Mouse (Mus musculus) adrenal gland, adult 2 months (tissue): ENCODE measurements around the gene Ciz1. TPM values are rescaled to one million over a fixed set of nuclear protein-coding genes. Genes with fewer than 3 reads are reported as not detected.

ENCODE experiments used
- DNase-seq: peaks from one replicate; pipeline ENCODE4 v3.0.0; 2021
- polyA plus RNA-seq: library from polyadenylated mRNA; depleted of rRNA; stranded (reverse); fragments of >200 nt; gene quantifications from 2 replicates; pipeline ENCODE4 v1.2.3, GENCODE M21; 2012
- total RNA-seq, 2 experiments: library from RNA; stranded (reverse); gene quantifications; 2 replicates each; pipeline ENCODE4 v1.2.3; 2021

The Ciz1 gene
- total and polyA plus RNA-seq, 3 experiments = 54.0 to 303 (median 94.0) TPM

DNA sequence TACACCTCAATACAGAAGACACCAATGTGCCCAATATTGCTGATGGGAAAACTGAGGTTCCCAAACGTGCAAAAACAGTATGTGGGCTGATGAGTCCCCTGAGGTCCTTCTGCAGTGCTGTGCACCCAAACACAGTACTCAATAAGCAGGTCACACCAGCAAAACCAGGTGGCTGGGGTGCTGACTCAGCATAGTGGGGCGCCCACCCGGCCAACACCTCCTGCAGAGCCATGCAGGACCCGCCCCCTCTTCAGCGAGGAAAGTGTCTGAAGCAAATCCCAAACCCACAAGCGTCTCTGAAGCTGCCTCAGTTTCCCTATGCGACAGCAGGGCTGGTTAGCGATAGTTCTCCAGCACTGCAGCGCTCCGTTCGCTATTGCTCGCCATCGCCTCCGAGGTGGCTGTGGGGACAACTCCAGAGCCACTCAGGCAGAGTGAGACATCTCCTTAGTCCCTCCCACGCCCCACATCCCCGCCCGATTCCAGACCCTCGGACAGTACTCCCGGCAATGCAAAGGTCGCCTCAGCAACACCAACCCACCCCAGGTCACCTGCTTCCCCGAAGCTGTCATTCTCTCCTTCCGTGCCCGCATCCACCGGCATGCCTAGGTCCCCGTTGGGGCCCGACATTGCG lies 29.1 kb downstream of the Ciz1 start:
- no peak for DNase-seq

DNA sequence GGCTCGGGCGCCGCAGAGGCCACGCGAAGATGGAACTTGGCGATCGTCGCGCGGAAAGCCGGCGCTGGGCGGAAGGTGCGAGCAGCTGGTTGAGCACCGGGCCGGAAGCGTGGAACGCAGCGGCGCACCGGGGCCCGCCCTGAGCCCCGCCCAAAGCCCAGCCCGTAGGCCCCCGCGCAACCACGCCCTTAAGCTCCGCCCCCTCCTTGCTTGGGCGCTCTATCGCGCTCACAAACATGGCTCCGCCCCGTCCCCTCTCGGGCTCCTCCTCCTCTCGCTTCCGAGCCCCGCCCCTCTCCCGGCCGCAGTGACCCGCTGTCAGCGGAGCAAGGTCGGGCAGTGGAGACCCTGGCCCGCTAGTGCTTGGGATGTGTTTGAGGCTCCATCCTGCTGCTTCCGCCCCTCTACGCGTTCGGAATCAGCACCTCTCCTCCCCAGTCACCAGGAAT lies 29.7 kb downstream of the Ciz1 start, which contains the start of gene 1110008P14Rik:
Gene 1110008P14Rik (minus strand): TSS at position 164 of the 449 bp plus-strand sequence.
- peak; percentile 98 for DNase-seq

DNA sequence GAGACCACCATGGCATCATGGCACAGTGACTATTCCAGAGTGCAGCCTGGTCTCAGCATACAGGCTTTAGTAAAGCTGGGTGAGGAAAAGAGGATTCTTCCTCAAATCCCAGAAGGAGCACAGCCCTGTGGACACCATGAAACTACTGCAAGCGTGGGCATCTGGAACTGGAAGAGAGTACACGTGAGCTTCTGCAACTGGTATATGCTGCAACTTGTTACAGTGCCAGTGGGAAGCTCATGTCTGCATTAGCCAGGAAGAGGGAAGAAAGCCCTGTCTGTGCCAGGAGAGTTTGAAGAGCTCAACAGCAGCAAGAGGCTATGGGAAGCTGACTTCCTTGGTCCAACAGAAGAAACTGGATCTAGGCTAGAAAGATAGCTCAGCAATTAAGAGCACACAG lies 30.6 kb downstream of the Ciz1 start:
- no peak for DNase-seq

DNA sequence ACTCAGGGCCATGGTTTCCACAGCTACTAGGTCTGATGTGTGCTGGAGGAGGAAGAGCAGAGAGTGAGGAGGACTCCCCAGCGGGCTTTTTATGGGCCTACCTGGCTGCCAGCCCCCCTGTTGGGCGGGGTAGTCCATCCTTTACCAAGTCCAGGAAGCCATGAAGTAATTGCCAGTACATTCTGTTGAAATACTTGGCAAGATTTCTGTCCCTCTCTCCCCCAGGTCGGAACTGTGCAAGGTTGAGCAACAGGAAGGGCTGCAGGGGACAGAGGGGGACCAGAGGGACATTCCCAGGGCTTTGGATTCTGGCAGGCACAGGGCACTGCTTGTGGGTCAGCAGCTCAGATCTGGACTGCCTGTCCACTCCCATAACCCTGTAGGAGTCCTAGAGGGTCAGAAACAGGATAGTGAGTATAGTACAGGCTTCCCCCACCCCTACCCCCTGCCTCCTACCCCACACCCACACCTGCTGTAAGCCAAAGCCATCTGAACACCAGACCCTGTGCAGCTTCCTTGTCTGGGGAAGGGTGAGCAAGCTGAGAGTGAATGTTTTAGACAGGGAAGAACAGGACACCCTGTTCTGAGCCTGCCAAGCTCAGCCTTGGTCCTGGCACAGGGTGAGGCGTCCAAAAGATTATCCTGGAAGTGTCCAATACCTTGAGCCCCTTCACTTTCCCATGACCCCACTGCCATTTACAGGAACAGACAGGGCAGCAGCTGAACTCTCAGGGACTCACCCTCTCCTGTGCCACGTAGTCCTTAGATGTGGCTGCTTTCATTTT lies 35.8 kb downstream of the Ciz1 start, which contains the start of gene Lcn2:
Gene Lcn2 (minus strand): TSS at position 547 of the 785 bp plus-strand sequence.
- DNase-seq = peak; percentile 46

DNA sequence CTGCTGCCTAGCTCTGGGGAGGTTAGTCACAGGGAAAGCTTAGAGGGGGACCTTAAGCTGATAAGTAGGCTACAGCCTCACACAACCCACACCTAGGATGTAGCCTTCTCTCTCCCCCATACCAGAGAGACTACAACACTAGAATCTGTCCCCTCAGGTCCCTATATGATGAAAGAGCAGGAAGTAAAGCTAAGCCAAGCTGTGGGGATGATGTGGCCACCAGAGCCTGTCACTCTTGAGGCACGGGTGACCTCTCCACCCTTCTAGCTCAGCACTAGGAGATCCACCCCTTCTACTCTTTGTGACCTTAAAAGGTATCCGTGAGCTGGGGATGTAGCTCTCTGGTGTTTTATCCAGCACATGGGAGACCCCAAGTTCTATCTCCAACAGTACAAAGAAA lies 37.0 kb downstream of the Ciz1 start:
- no peak for DNase-seq

DNA sequence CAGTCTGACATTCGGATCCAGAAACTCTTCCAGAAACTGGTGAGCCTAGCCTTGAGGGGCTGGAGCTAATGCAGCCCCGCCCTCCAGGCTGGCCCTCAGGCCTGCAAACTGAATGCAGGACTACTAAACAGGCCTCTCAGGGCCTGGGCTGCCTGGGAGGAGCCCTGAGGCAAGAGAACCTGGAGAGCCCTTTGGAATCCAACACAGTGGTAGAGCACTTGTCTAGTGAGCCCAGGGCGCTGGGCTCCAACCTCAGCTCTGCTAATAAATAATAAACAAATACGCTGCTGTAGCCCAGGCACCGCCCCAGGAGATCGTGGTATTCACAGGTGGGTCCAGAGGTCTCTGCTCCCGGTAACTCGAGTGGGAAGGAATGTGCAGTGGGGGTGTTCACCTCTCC lies 38.7 kb downstream of the Ciz1 start:
- no peak for DNase-seq

DNA sequence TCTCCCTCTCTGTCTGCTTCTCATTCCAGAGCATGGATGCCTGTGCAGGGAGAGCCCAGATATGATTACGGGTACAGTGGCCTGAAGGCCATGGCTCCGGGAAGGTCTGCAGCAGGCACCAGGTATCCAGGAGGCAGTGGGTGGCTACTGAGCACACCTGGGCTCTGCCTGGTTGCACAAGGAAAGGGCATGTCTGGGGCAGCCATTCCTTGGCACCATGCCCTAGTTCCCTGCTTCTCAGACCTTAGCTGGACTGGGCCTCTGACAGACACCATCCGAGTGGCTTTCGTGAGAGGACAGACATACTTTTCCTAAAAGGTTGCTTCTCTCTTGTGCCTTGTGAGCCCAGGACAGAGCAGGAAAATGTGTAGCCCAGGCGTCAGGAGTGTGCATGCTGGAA lies 39.9 kb downstream of the Ciz1 start:
- DNase-seq = no peak

DNA sequence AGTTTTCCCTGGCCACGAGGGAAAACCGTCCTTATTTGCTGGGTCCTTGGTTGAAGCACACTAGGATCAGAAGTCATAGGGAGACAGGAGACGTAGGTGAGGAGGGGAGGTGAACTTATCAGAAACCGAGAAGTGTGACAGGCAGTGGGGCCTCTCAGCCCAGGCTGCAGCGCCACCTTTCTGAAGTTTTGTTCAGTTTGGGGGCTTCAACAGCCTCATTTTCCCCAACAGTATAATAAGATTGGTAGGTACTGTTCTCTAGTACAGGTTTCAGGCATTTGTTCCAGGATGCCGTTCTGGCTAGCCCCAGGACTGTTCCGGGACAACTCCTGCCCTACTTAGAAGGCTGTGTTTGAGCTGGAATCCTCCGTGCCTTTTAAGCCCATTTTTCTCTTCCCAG lies 42.8 kb downstream of the Ciz1 start:
- no peak for DNase-seq

DNA sequence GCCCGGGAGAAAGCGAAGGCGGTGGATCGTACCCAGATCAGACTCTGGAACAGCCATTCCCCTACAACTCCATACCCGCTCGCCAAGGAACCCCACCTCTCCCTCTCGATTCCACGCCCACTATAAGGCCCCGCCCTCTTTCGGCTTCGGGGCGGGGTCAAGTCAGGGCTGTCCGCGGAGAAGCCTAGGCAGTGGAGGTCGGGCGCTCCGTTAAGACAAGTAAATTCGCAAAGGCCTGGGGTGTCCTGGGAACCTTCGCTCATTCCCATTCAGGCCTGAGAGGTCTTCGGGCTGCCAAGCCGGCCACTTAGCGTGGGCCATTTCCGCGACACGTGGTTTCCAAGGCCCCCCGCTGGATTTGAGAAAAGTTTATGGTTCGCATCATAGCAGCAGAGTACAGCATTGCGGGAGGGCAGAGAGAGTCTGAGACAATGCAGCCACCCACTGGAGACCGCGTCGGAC lies 43.4 kb downstream of the Ciz1 start, which contains the start of gene Ptges2:
Gene Ptges2 (plus strand): TSS at position 413 of the 462 bp plus-strand sequence.
- peak; percentile 95 for DNase-seq

DNA sequence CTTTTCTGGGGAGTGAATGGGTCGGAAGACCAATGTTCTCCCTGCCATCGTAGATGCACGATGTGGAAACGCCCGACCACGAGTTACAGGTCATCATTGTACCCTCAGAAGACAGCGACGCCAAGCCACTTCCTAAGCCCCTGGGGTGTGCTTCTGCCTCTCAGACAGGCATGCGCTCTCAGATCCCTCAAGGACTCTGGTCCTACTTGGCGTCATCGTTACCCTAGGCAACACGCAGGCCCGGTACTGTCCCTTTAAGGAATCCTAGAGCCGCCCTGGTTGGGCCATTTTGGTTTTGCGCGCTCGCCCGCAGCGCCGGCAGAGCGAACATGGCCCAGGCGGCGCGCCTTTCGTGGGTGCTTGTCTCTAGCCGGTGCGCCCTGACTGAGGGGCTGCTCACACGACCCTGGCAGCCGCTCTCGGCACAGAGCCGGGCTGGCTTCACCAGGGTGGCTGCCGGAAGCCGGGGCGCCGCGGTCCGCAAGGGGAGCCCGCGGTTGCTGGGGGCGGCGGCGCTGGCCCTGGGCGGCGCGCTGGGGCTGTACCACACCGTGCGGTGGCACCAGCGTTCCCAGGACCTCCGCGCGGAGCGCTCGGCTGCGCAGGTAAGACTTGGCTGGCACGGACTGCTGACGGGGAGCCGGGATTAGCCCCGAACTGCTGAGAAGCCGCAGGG lies 44.0 kb downstream of the Ciz1 start:
- peak; percentile 94 for DNase-seq

DNA sequence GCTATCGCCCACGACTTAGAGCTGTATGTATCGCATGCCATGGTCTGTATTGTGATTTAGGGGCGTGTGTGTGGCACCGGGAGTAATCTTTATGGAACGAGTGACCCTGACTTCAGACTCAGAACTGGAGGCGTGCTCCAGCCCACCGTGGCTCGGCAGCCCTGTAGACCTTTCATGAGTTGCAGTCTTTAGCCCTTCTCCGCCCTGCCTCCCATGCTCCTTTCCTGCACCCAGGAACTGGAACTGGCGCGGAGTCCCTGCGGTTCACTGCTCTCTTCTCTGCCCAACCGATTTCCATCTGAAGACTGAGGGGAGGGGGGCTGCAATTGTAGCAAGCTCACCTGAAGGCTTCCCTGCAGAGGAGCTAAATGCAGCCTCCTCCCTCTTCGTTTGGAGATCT lies 44.6 kb downstream of the Ciz1 start:
- DNase-seq = no peak

DNA sequence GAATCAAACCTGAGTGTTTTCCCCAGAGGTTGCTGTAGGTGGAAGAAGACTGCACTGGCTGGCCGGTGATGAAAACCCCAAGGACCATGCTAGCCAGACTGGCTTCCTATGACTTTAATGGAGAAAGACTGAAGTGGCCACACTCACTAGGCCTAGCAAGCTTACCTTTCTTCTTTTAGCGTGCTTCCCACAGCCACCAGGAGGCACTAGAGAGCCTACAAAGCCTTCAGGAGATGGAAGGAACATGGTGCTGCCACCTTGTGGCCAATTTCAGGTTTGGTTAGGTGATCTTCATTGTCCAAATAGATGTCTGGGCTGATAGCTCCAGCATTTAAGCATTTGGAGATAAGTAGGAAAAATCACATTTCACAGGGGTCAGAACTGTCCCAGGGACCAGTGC lies 52.5 kb downstream of the Ciz1 start:
- peak; percentile 90 for DNase-seq

DNA sequence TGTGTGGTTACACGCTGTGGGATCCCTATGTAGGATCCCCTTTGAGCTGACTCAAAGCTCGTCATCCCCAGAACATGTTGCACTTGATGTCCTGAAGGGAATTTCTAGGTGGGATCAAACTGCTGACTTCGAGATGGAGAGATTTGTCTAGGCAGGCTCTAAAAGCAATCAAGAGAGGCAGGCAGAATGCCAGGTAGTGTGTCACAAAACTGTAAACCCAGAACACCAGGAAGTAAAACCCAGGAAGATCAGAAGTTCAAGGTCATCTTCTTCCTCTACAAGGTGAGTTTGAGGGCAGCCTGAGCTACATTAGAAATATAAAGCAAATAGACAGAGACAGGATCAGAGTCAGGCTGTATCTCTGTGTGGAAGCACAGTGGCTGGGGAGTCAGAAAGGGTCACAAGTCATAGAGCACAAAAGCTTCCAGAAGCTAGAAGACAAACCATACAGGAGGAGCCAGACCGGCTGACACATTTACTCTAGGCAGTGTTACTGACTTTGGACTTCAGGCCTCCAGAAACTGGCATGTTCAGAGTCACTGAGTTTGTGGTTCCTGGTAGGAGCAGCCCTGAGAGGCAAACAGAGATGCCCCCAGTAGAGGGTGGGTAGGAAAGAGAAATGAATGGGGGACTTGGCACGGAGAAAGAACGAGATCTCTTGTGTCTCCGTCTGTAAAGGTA lies 55.2 kb downstream of the Ciz1 start:
- DNase-seq = no peak

DNA sequence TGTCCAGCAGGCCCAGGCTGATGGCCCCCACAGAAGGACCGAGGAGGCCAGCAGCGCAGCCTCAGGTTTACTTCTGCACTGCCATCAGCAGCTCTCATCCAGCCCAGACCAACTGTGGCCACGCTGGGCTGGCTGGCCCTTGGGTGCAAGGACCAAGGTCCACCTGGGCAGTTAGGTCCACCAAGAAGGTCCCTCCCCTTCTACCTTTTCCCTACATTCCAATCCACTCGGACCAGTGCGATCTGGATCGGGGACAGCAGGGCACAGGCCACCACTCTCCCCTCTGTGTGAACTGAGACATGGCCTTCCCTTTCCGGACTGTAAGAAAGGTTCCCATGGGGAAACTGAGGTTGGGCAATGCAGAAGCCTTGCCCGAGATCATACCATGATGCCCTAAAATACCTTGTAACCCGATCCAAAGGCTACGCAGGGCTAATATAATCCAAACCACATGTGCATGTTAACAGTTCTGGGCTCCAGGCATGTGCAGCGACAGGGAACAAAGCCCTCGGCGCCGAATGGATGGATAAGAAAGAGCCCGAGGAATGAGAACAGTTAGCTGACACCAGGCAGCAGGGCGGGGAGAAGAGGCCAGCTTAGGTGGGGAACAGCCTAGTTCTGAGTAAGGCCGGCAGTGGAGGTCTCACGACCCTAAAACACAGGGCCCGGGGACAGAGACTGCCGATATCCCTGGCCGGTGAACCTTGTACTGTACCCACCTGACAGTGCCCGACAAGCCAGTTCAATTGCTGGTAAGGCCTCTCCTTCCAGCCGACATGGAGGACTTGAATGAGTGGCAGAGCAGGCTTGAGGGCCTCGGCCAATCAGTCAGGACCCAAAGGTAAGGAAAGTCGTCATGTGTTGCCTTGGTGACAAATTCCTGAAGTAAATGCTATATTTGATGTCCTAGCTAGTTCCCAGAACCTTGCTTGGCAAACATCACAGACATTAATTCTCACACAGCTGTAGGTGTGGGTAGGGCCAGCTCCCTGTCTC lies 56.6 kb downstream of the Ciz1 start:
- no peak for DNase-seq

DNA sequence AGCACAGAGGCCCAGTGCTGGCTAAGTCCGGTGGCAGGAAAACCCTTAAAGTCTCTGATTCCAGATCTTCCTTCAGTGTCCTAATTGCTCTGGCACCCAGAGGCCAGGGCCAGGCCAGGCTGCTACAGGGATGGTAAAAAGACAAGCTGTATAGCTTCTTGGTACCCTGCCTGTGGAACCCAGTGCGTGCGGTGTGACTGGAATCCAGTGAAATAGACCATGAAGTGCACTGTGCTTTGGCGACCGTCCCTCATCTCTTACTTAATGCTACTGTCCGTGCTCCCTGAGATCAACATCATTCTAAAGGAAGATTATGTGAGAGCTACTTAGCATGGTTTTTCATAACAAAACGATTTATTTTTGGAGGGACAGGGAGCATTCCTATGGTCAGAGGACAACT lies 59.3 kb downstream of the Ciz1 start:
- no peak for DNase-seq

DNA sequence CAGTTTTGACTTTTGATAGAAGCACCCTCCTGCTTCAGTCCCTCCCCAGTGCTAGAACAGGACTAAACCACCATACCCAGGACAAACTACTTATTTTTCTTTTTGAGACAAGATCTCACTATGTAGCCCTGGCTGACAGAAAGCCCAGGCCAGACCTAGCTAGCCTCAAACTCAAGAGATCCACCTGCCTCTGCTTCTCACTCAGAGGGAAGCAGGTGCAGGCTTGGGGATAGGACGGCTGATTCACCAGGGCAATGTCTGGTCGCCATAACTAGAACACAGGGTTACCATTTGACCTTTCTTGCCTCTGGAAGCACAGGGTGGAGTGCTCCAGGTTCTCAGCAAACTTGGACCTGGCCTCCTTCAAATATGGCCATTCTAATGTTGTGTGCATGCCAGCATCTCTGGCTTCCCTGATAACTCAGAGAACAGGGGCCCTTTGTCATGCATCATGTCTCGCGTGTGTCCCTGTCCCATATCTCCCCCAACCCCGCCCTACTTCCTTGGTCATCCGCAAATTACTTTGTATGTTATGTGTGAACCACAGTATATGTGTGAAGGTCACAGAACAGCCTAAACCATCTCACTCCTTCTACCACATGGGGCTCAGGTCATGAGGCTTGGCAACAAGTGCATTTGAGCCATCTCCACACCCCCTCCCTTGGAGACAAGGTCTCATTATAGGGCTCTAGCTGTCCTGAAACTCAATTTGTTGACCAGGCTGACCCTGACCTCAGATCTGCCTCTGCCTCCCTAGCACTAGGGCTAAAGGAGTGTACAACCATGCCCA lies 60.8 kb downstream of the Ciz1 start:
- DNase-seq = no peak

DNA sequence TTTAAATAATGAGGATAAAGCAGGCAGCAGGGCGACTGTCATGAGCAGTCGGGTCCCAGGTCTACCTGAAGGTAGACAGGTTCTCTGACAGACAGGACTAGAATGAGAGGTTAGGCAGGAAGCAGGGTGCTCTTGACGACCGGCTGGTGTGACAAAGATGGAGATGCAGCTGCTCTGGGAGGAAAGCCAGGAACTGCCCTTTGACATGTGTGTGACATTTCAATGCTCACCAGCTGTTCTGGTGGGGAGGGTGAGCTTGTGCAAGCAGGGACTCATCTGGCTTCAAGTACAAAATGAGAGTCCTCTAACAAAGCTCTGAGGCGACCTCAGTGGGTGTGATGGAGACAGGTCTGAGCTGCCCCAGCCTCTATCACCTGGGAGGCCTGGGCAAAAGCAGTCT lies 61.8 kb downstream of the Ciz1 start:
- peak; percentile 57 for DNase-seq

DNA sequence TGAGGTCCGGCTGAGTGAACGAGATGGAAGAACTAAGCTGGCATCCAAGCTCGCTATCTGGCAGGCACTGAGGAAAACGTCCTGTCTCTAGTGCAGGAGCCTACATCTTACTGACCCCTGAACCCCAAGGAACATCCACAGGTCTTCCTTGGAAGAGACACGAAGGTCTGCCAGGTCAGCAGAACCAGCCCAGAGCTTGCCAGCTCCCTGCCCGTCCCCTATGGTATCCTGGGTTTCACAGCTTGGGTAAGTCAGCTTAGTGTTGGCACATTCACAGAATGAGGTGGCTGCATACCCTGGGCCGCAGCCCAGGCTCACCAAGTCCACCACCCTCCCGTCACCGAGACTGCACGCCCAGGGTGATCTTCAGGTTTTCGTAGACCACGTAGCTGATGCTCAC lies 63.7 kb downstream of the Ciz1 start:
- no peak for DNase-seq

DNA sequence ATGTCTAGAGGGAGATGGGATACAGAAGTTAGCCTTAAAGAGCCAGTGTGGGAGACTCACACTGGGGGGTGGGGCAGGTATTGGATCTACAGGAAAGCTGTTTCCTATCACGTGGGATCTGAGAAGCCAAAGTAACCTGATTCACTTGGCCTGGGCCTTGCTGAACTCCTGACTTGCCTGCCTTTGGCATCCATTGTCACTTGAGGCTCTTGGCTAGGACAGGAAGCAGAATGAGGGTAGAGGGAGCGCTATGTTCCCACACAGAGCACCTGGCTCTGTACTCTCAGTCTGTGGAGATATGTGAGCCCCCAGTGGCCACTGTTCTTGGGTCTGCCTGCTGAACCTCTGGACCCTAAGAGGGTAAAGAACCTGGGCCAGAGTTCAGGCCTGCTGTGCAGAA lies 64.4 kb downstream of the Ciz1 start:
- no peak for DNase-seq

DNA sequence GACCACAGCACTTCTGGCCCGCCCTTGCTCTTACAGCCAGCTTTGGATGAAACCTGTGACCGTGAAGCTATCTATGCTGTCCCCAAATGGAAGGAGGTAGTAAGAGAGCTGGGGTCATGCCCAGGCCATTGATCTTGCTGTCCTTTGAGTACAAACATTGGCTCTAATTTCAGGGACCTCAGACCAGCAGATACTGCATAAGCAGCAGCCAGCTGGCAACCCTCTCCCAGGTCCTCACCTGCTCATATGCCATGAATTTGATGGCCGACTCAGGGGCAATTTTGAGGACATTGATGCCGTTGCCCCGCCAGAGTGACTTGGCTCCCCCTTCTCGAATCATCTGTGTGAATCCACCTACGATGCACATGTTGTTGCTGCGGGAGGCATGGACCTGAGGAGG lies 65.4 kb downstream of the Ciz1 start:
- DNase-seq = no peak
